Mouse (Mus musculus) lung, embryonic 15.5 days (tissue): ENCODE data around the gene Kdm6b. TPM values are rescaled to one million over a fixed set of nuclear protein-coding genes. Genes with fewer than 3 reads are reported as not detected.

Source experiments
- polyA plus RNA-seq: library from polyadenylated mRNA; unstranded; fragments of >200 nt; fragmentation: Nextera tagmentation; extraction: Ambion mirVana; gene quantifications from 2 replicates; pipeline ENCODE4 v1.2.1, GENCODE M21; 2015

The Kdm6b gene
- polyA plus RNA-seq, 1 experiment from 2014 or later = 23.4 TPM

Other genes starting within 250 kb of the Kdm6b start
- gene Alox8, start 215.8 kb downstream of the Kdm6b start, polyA plus RNA-seq = 0.29 and 0.67 TPM in 2 replicates
- 0.07 and 0.08 TPM in 2 replicates for gene Gucy2e, start 176.6 kb downstream of the Kdm6b start, polyA plus RNA-seq
- 24.3 and 24.6 TPM in 2 replicates for gene Cntrob, start 89.9 kb downstream of the Kdm6b start, polyA plus RNA-seq
- 150 and 157 TPM in 2 replicates for gene Trappc1, start 89.7 kb downstream of the Kdm6b start, polyA plus RNA-seq
- 0.74 and 1.1 TPM in 2 replicates for gene Kcnab3, start 87.4 kb downstream of the Kdm6b start, polyA plus RNA-seq
- gene Rnf227, start 73.2 kb downstream of the Kdm6b start, polyA plus RNA-seq = 12.0 and 14.8 TPM in 2 replicates
- gene Chd3, start 44.3 kb downstream of the Kdm6b start, polyA plus RNA-seq = 56.7 and 59.4 TPM in 2 replicates
- 151 and 168 TPM in 2 replicates for gene Naa38, start 18.2 kb downstream of the Kdm6b start, polyA plus RNA-seq
- gene Cyb5d1, start 18.0 kb downstream of the Kdm6b start, polyA plus RNA-seq = 28.4 and 31.5 TPM in 2 replicates
- 46.7 and 49.8 TPM in 2 replicates for gene Tmem88, start 15.4 kb downstream of the Kdm6b start, polyA plus RNA-seq
- 1.1 and 1.2 TPM in 2 replicates for gene Dnah2, start 135.4 kb upstream of the Kdm6b start, polyA plus RNA-seq
- gene Efnb3, start 146.5 kb upstream of the Kdm6b start, polyA plus RNA-seq = 8.5 and 8.8 TPM in 2 replicates
- gene Wrap53, start 166.6 kb upstream of the Kdm6b start, polyA plus RNA-seq = 28.3 and 28.4 TPM in 2 replicates
- 168 and 170 TPM in 2 replicates for gene Trp53, start 166.7 kb upstream of the Kdm6b start, polyA plus RNA-seq
- gene Atp1b2, start 192.3 kb upstream of the Kdm6b start, polyA plus RNA-seq = 8.4 and 10.1 TPM in 2 replicates
- not detected in 2 replicates for gene Shbg, start 204.2 kb upstream of the Kdm6b start, polyA plus RNA-seq
- gene Sat2, start 208.3 kb upstream of the Kdm6b start, polyA plus RNA-seq = 17.8 and 18.6 TPM in 2 replicates
- gene Fxr2, start 219.3 kb upstream of the Kdm6b start, polyA plus RNA-seq = 26.7 and 27.8 TPM in 2 replicates
- gene Sox15, start 241.6 kb upstream of the Kdm6b start, polyA plus RNA-seq = 0.24 and 0.25 TPM in 2 replicates
- gene Mpdu1, start 249.0 kb upstream of the Kdm6b start, polyA plus RNA-seq = 66.2 and 66.7 TPM in 2 replicates